Mouse (Mus musculus) layer of hippocampus, postnatal 14 days (tissue): Measurements from ENCODE around the gene Hacd3. TPM values are rescaled to one million over a fixed set of nuclear protein-coding genes. Genes with fewer than 3 reads are reported as not detected.
"Not testable (repeated sequence)": the region's sequence is repeated elsewhere in the genome, so short reads cannot be mapped to it uniquely, and the experiment has no call there.

Experiments
- DNase-seq, 2 experiments: peaks; one replicate each; pipeline ENCODE4 v3.0.0; 2021 to 2022; ENCODE audit warnings: low spot score in 2 of 2, mixed read lengths in 1 of 2
- long read RNA-seq, 2 experiments: library from polyadenylated mRNA; stranded (forward); transcript quantifications; one replicate each; pipeline ENCODE4 v2.0.0; 2021
- total RNA-seq, 2 experiments: library from RNA; stranded (reverse); gene quantifications; 2 replicates each; pipeline ENCODE4 v1.2.3; 2021

The Hacd3 gene
- total RNA-seq = 100 to 1,000 TPM; 161 to 165 TPM
- long read RNA-seq, experiment 1, transcript Hacd3-201 (11 exons, 2,709 nt) = major isoform, 168 of 183 reads
- long read RNA-seq, experiment 1, partial matches to known transcripts = 6 of 183 reads
- long read RNA-seq, experiment 1, other reads (novel, unspliced or antisense) = 9 of 183 reads
- long read RNA-seq, experiment 2, transcript Hacd3-201 (11 exons, 2,709 nt) = major isoform, 204 of 227 reads
- long read RNA-seq, experiment 2, partial matches to known transcripts = 13 of 227 reads
- long read RNA-seq, experiment 2, other reads (novel, unspliced or antisense) = 10 of 227 reads

GRCm38 (mm10) chr9:65020991-65021886 is at the start of gene Hacd3:
Gene Hacd3, minus strand, starts transcription at chr9:65021693.
- peak; percentile 87 to 91 for DNase-seq

GRCm38 (mm10) chr9:65070587-65070986 is 49.1 kb upstream of the Hacd3 start:
- no peak for DNase-seq

- DNase-seq = no peak
Measured at GRCm38 (mm10) chr9:65064251-65064650, 42.8 kb upstream of the Hacd3 start.

DNA sequence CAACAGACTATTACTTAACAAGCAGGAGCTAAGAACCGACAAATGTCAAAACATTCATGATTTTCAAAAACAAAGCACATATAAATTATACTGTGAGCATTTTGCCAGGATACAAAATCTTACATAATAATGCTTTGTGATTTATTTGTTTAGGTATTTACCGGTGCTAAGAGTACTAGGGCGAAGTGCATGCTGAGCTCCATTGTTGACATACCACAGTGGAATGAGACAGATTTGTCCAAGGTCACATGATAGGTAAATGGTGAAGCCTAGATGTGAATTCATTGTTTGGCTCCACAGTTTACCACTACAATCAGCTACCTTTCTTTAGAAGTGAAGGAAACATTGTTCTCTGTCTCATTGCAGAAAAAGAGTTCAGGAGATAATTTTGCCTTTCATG is 29.5 kb upstream of the Hacd3 start:
- DNase-seq = no peak

DNA sequence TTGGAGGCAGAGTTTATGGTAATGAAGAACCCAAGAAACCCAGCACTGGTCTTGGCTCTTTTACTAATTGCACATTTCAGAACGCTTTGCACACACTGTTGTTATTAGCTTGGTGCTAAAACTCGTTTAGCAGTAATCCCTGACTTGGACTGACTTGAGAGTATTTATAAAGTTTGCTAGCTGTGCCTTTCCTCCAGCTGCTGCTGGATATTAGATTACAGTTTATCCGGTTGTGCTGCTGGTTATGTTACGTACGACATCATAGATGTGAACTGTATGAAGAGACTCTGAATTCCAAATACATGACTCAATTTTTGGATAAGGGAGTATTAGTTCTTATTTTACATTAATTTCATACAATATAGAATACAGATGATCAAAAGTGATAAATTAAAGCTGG is 27.9 kb upstream of the Hacd3 start:
- no peak for DNase-seq

DNA sequence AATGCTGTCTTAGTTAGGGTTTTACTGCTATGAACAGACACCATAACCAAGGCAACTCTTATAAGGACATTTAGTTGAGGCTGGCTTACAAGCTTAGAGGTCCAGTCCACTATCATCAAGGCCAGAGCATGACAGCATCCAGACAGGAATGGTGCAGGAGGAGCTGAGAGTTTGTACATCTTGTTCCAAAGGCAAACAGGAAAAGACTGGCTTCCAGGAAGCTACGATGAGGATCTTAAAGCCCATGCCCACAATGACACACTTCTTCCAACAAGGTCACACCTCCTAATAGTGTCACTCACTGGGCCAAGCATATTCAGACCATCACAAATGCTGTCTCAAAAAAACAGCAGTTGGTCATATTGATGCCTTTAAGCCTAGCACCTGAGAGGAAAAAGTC is 25.5 kb upstream of the Hacd3 start:
- no peak for DNase-seq

- DNase-seq = no peak
Measured at GRCm38 (mm10) chr9:65041430-65041829, 19.9 kb upstream of the Hacd3 start.

DNA sequence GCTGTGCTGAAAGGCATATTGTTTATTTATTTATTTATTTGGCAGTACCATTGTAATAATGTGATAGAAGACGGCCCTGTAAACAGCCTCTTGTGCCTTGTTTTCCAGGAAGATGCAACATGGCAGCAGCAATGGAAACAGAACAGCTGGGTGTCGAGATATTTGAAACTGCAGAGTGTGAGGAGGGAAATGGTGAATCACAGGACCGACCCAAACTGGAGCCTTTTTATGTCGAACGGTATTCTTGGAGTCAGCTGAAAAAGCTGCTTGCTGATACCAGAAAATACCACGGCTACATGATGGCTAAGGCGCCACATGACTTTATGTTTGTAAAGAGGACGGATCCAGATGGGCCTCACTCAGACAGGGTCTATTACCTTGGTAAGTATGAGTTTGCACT is 15.4 kb upstream of the Hacd3 start:
- DNase-seq = no peak

- peak in 1 of 2 experiments; percentile 58 for DNase-seq
Measured at GRCm38 (mm10) chr9:65036456-65036855, 15.0 kb upstream of the Hacd3 start.

- DNase-seq = peak; percentile 89 to 94
Measured at GRCm38 (mm10) chr9:65032269-65033108, 11.0 kb upstream of the Hacd3 start, which contains the start of gene Dpp8. Gene Dpp8, plus strand, starts transcription at chr9:65032414.

DNA sequence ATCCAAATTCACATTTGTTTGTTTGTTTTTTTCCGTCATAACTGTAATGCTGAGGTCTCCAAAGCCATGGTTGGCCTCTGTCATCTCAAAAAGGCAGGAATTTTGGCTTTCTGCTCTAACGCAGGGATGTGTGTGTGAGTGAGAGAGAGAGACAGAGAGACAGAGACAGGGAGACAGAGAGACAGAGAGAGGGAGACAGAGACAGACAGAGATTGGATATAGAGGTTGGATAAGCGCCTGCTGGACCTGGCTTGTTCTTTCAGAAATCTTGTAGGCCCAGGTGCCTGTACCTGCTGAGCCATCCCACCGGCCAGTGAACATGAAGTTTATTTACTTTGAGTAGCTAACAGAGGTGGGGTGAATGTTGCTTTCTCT is 10.4 kb upstream of the Hacd3 start:
- DNase-seq = no peak

DNA sequence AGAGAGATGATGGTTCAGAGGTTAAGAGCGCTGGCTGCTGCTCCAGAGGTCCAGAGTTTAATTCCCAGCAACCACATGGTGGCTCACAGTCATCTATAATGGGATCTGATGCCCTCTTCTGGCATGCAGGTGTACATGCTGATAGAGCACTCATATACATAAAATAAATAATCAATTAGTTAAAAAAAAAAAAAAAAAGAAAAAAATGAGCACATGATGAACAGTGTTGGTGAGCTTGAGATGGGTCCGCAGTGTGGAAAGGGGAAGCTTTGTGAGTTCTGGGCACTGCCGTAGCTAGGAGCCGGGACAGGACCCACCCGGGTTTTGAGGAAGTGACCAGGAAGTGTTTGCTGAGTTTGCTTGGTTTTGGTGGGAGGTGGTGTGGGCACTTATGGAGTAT is 9.9 kb upstream of the Hacd3 start:
- not testable (repeated sequence) for DNase-seq

GRCm38 (mm10) chr9:65028313-65028712 is 6.8 kb upstream of the Hacd3 start:
- no peak for DNase-seq

- DNase-seq = no peak
Measured at GRCm38 (mm10) chr9:65027241-65027640, 5.7 kb upstream of the Hacd3 start.

- no peak for DNase-seq
Measured at GRCm38 (mm10) chr9:65023447-65023846, 2.0 kb upstream of the Hacd3 start.

DNA sequence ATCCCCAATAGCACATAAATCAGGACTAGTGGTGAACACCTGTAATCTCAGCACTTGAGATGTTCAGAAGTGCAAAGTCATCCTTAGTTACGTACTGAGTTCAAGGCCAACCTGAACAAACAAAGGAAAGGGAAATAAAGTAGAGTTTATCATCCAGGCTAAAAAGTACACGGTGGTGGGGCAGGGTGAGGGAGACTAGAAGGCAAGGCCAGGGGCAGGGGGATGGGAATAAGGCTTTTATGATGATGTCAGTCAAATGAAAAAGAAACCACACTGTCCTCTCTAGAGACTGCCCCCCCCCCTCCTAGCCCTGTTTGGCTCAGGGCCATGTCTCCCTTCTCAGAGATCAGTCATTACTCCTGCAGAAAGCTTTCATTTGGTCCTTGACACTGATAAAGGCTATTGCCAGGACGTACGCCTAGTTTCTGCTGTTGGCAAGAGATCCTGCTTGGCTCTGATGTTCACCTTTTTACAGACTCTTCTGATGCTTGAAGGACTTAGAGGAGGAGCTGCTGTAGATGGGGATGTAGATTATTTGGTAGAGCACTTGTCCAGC is 1.2 kb upstream of the Hacd3 start:
- no peak for DNase-seq

GRCm38 (mm10) chr9:65021887-65022579 is 540 bp upstream of the Hacd3 start:
- no peak for DNase-seq

- no peak for DNase-seq
Measured at GRCm38 (mm10) chr9:65020128-65020527, 1.4 kb downstream of the Hacd3 start.

GRCm38 (mm10) chr9:65019146-65019545 is 2.3 kb downstream of the Hacd3 start:
- DNase-seq = no peak

GRCm38 (mm10) chr9:65018588-65019121 is 2.8 kb downstream of the Hacd3 start:
- DNase-seq = no peak
